In genomic region chr5:142903470-142904207, GRCm38 (mm10) we compare ENCODE assay signal across 8 mouse cellular contexts. TPM values are rescaled to one million over a fixed set of nuclear protein-coding genes. Genes with fewer than 3 reads are reported as not detected.
DNase-seq lines count a peak whose midpoint lies in the region; ATAC-seq and TF ChIP-seq lines count a peak whose summit lies in the region.

No protein-coding gene starts in this region.

- WGBS in forebrain, embryonic 14.5 days = 85% methylated on average over 14 of the region's 14 CpGs
- 84% methylated on average over 14 of the region's 14 CpGs for WGBS in limb, embryonic 12.5 days
- WGBS in small intestine, adult 2 months = 60% methylated on average over 14 of the region's 14 CpGs

- H3K4me3 ChIP-seq in forebrain, embryonic 14.5 days (ENCODE audit: low read depth, low read length) = peak overlapping the region; percentile 100
- peak overlapping the region; percentile 98 for H3K4me3 ChIP-seq in limb, embryonic 12.5 days (replicated peaks)
- peak overlapping the region; percentile 75 for H3K4me3 ChIP-seq in small intestine, adult 2 months (ENCODE audit: low read depth, low read length)

- peaks cover 69% of the 10 kb centered on the region for H3K36me3 ChIP-seq in forebrain, embryonic 14.5 days (ENCODE audit: control insufficient read depth, insufficient read depth, low read length)
- H3K36me3 ChIP-seq in limb, embryonic 12.5 days = peaks cover 63% of the 10 kb centered on the region
- H3K36me3 ChIP-seq in small intestine, adult 2 months (ENCODE audit: control insufficient read depth, insufficient read depth, low read length) = peaks cover 62% of the 10 kb centered on the region

- peak overlapping the region; percentile 66 for H3K4me2 ChIP-seq in forebrain, embryonic 14.5 days (ENCODE audit: low read length)
- H3K4me2 ChIP-seq in limb, embryonic 12.5 days = peak overlapping the region; percentile 76

- no peak overlapping the region for H3K27ac ChIP-seq in forebrain, embryonic 14.5 days (ENCODE audit: low read depth, low read length)
- peak overlapping the region; percentile 100 for H3K27ac ChIP-seq in limb, embryonic 12.5 days
- peak overlapping the region; percentile 99 for H3K27ac ChIP-seq in small intestine, adult 2 months (ENCODE audit: insufficient read depth, low read depth, low read length)

- no peaks in the 10 kb centered on the region for H3K27me3 ChIP-seq in forebrain, embryonic 14.5 days (replicated peaks; ENCODE audit: control insufficient read depth, insufficient read depth, low read length)
- no peaks in the 10 kb centered on the region for H3K27me3 ChIP-seq in limb, embryonic 12.5 days
- H3K27me3 ChIP-seq in small intestine, adult 2 months (ENCODE audit: control insufficient read depth, insufficient read depth, low read length) = no peaks in the 10 kb centered on the region

- DNase-seq in cerebellum, adult 9-10 months = peak; percentile 51
- DNase-seq in cerebellum, adult 18-20 months = no peak
- peak; percentile 79 for DNase-seq in CD4-positive helper T cell, adult 2 months (ENCODE audit: low read depth, low spot score)
- no peak for DNase-seq in forebrain, embryonic 14.5 days (ENCODE audit: low spot score)
- no peak for DNase-seq in cerebellum, postnatal 25 days

- H3K9me3 ChIP-seq in forebrain, embryonic 14.5 days (replicated peaks; ENCODE audit: control insufficient read depth, low read length) = no peaks in the 10 kb centered on the region
- H3K9me3 ChIP-seq in limb, embryonic 12.5 days = no peaks in the 10 kb centered on the region

- peaks cover 24% of the 10 kb centered on the region for H3K4me1 ChIP-seq in forebrain, embryonic 14.5 days (ENCODE audit: control insufficient read depth, insufficient read depth, low read length)
- H3K4me1 ChIP-seq in limb, embryonic 12.5 days (replicated peaks) = peaks cover 40% of the 10 kb centered on the region
- H3K4me1 ChIP-seq in small intestine, adult 2 months (ENCODE audit: control insufficient read depth, insufficient read depth, insufficient read length, low read length) = peaks cover 12% of the 10 kb centered on the region; the same call in 1 of the 2 replicates

- H3K9ac ChIP-seq in forebrain, embryonic 14.5 days (ENCODE audit: low read length) = peak overlapping the region; percentile 37; the same call in 1 of the 2 replicates
- H3K9ac ChIP-seq in limb, embryonic 12.5 days (replicated peaks) = peak overlapping the region; percentile 100

- no peak for ATAC-seq in forebrain, embryonic 14.5 days
- no peak for ATAC-seq in limb, embryonic 12.5 days (ENCODE audit: insufficient number of reproducible peaks, insufficient read depth, low FRiP score, low TSS enrichment, low read depth)
- ATAC-seq in erythroid progenitor cell, adult 5-6 weeks (replicated peaks; ENCODE audit: low FRiP score, poor library complexity, severe bottlenecking) = no peak

- TF ChIP-seq CTCF in small intestine, adult 2 months (IDR thresholded peaks at IDR 0.05; ENCODE audit: extremely low read depth, insufficient read length, insufficient replicate concordance, low read depth, low read length) = no peak

- TF ChIP-seq POLR2A in small intestine, adult 2 months (IDR thresholded peaks at IDR 0.05; ENCODE audit: low read depth, low read length) = no peak

RNA-seq across cellular contexts. Expression of gene Actb, which starts 2.9 kb away (rescaled TPM):
- polyA plus RNA-seq in forebrain, embryonic 14.5 days (2014; fragmentation: Nextera tagmentation; extraction: Ambion mirVana) = 18,122 and 18,216 TPM in 2 replicates
- polyA plus RNA-seq in limb, embryonic 12.5 days (2016; fragmentation: Nextera tagmentation; extraction: Ambion mirVana) = 12,553 and 13,538 TPM in 2 replicates
- 4,701 and 11,894 TPM in 2 replicates for polyA plus RNA-seq in small intestine, adult 2 months (2012; rRNA removed)
- 4,902 and 5,552 TPM in 2 replicates for total RNA-seq in erythroid progenitor cell, adult 5-6 weeks (2015; ENCODE audit: low replicate concordance)
- total RNA-seq in erythroid progenitor cell, adult 5-6 weeks (2017; ENCODE audit: low replicate concordance) = 1,509 and 1,723 TPM in 2 replicates

RNA-seq across cellular contexts. Expression of gene Fbxl18, which starts 8.4 kb away (rescaled TPM):
- polyA plus RNA-seq in forebrain, embryonic 14.5 days (2014; fragmentation: Nextera tagmentation; extraction: Ambion mirVana) = 14.5 and 20.8 TPM in 2 replicates
- polyA plus RNA-seq in limb, embryonic 12.5 days (2016; fragmentation: Nextera tagmentation; extraction: Ambion mirVana) = 13.0 and 13.1 TPM in 2 replicates
- 17.0 and 28.4 TPM in 2 replicates for polyA plus RNA-seq in small intestine, adult 2 months (2012; rRNA removed)
- 0.42 and 4.0 TPM in 2 replicates for total RNA-seq in erythroid progenitor cell, adult 5-6 weeks (2015; ENCODE audit: low replicate concordance)
- 2.4 and 2.7 TPM in 2 replicates for total RNA-seq in erythroid progenitor cell, adult 5-6 weeks (2017; ENCODE audit: low replicate concordance)

RNA-seq across cellular contexts. Expression of gene Fscn1, which starts 56.5 kb away (rescaled TPM):
- polyA plus RNA-seq in forebrain, embryonic 14.5 days (2014; fragmentation: Nextera tagmentation; extraction: Ambion mirVana) = 477 and 560 TPM in 2 replicates
- polyA plus RNA-seq in limb, embryonic 12.5 days (2016; fragmentation: Nextera tagmentation; extraction: Ambion mirVana) = 576 and 587 TPM in 2 replicates
- polyA plus RNA-seq in small intestine, adult 2 months (2012; rRNA removed) = 12.3 and 15.0 TPM in 2 replicates
- total RNA-seq in erythroid progenitor cell, adult 5-6 weeks (2015; ENCODE audit: low replicate concordance) = 0.84 TPM in 1 of 2 replicates, not detected in the other
- total RNA-seq in erythroid progenitor cell, adult 5-6 weeks (2017; ENCODE audit: low replicate concordance) = 5.1 TPM in 1 of 2 replicates, not detected in the other

Comparison
In these comparisons a context has a peak if more than half of its experiments do, and no peak if none do; other contexts are left out.
1. DNase-seq: peak in cerebellum, adult 9-10 months (single experiment) and CD4-positive helper T cell, adult 2 months (single experiment); none in cerebellum, adult 18-20 months (0 of 2), forebrain, embryonic 14.5 days (single experiment) and cerebellum, postnatal 25 days (0 of 2).
2. RNA of gene Fscn1, which starts 56.5 kb away (polyA plus RNA-seq): 576 to 587 TPM in limb, embryonic 12.5 days and 477 to 560 TPM in forebrain, embryonic 14.5 days; 12.3 to 15.0 TPM in small intestine, adult 2 months; every median in the first group is over 10 times any median in the second.
3. Peak in every context shown above with its lines, with median percentiles within 50 percentile points of each other: H3K4me3 ChIP-seq.